Mouse (Mus musculus): ENCODE measurements around the gene Pxn.

Gene Pxn

GRCm38 (mm10) chr5:115581662-115582061, 75.2 kb downstream of the Pxn start:
- DNase-seq (ENCODE audit: low spot score): no peak

- no peak for DNase-seq (ENCODE audit: low spot score)
Observed at GRCm38 (mm10) chr5:115585616-115586015, 79.1 kb downstream of the Pxn start.

GRCm38 (mm10) chr5:115586166-115586565, 79.7 kb downstream of the Pxn start:
- DNase-seq (ENCODE audit: low spot score): no peak

GRCm38 (mm10) chr5:115586780-115587179, 80.3 kb downstream of the Pxn start:
- DNase-seq (ENCODE audit: low spot score): no peak

DNA sequence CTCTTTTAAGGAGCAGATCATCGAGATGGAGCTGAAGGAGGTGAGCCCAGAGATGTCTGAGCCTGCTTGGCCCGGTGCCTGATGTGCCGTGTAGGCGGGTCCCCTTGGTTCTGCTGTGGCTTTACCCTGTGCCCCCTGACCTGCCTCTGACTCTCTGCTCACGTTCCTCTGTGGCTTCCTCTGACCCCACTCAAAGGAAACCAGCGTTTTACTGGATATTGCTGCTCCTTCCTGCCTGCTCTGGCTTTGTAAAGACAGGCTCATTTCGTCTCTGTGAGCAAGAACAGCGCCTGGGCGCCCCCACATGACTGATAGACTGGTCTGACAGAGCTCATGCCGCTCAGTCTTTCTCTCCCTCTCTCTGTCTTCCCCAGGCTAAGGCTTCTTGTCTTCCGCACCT, 84.6 kb downstream of the Pxn start:
- DNase-seq (ENCODE audit: low spot score): no peak

DNA sequence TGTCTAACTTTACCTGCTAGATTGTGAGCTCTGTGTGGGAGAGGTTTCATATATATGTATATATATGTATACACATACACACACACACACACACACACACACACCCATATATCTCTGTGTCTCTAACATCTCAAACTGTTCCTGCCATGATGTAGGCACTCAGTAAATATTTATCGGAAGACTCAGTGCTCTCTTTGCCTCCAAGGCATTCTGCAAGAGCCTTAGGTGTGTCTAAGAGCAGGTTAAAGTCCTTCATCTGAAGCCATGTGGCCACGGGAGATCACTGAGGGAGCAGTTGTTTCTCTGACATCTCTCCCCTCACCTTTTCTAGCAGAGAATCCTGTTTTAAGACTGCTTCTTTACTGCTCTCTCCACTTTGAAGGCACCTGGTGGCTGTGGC, 85.0 kb downstream of the Pxn start:
- DNase-seq (ENCODE audit: low spot score): no peak

DNA sequence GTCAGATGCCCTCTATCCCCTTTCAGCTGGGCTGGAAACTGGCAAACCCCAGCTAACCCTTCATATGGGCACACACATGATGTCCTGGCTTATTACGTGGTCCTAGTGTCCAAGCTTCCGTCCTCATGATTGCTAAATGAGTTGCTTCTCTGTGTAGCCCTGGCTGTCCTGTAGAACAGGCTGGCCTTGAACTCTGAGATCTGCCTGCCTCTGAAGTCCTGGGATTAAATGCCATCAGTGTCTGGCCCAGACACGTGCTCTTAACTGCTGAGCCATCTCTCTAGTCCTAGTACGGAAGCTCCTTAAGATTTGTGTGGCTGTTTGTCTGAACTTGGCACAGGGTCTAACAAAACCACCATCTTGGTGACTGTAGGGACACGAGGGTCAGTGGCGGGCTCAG, 97.1 kb downstream of the Pxn start:
- DNase-seq (ENCODE audit: low spot score): no peak

Measured in urinary bladder, postnatal 25 days (tissue).